Mouse (Mus musculus) neural tube, embryonic 15.5 days (tissue): ENCODE results near the gene P2rx4. TPM values are rescaled to one million over a fixed set of nuclear protein-coding genes. Genes with fewer than 3 reads are reported as not detected.

Experiments
- microRNA-seq: library from miRNA; unstranded; fragments of <30 nt; microRNA quantifications from one replicate; pipeline ENCODE4, GENCODE M21; 2017
- polyA plus RNA-seq: library from polyadenylated mRNA; unstranded; fragments of >200 nt; fragmentation: Nextera tagmentation; extraction: Ambion mirVana; gene quantifications from 2 replicates; pipeline ENCODE4 v1.2.1, GENCODE M21; 2015

P2rx4 gene
- polyA plus RNA-seq, 1 experiment from 2014 or later = 14.7 TPM

Small RNAs within 50 kb of the gene (microRNA-seq; reads per million reads assigned to microRNA genes)
- not detected for gene Mir8115

Other genes starting within 250 kb of the P2rx4 start
- gene Atp2a2, start 205.3 kb upstream of the P2rx4 start, polyA plus RNA-seq = 49.4 and 52.0 TPM in 2 replicates
- 59.2 and 60.6 TPM in 2 replicates for gene Ift81, start 93.0 kb upstream of the P2rx4 start, polyA plus RNA-seq
- 5.0 and 5.9 TPM in 2 replicates for gene P2rx7, start 63.6 kb upstream of the P2rx4 start, polyA plus RNA-seq
- gene Camkk2, start 71.9 kb downstream of the P2rx4 start, polyA plus RNA-seq = 56.7 and 69.9 TPM in 2 replicates
- 451 TPM in 2 replicates for gene Anapc5, start 113.8 kb downstream of the P2rx4 start, polyA plus RNA-seq
- 41.4 and 43.6 TPM in 2 replicates for gene Rnf34, start 142.5 kb downstream of the P2rx4 start, polyA plus RNA-seq